Mouse (Mus musculus): ENCODE data around the gene Rorb. TPM values are rescaled to one million over a fixed set of nuclear protein-coding genes. Genes with fewer than 3 reads are reported as not detected.

Rorb gene
- polyA plus RNA-seq, 1 experiment from 2014 or later: 0.05 TPM

- no peak overlapping the region for H3K27ac ChIP-seq (ENCODE audit: low read depth, low read length)
- H3K27me3 ChIP-seq (replicated peaks; ENCODE audit: control insufficient read depth, insufficient read depth, low read length): peaks cover 31% of the 10 kb centered on the region
- ATAC-seq (replicated peaks; ENCODE audit: low FRiP score) (no peak), DNase-seq (ENCODE audit: low spot score) (peak; percentile 43)
- WGBS: 2% methylated on average over 49 of the region's 49 CpGs
- H3K4me1 ChIP-seq (replicated peaks; ENCODE audit: control insufficient read depth, insufficient read depth, low read length): no peaks in the 10 kb centered on the region
- H3K4me3 ChIP-seq (ENCODE audit: low read depth, low read length): peak overlapping the region; percentile 51
- no peaks in the 10 kb centered on the region for H3K9me3 ChIP-seq (ENCODE audit: control insufficient read depth, low read length)
- peak overlapping the region; percentile 86 for H3K4me2 ChIP-seq
- no peaks in the 10 kb centered on the region for H3K36me3 ChIP-seq (ENCODE audit: control insufficient read depth, insufficient read depth, low read length)
- H3K9ac ChIP-seq (ENCODE audit: low read depth, low read length): no peak overlapping the region
These were observed 806 bp downstream of the Rorb start for GRCm38 (mm10) chr19:19110011-19110768.

- 34% methylated on average over 13 of the region's 13 CpGs for WGBS
- H3K4me2 ChIP-seq: no peak overlapping the region
- no peak overlapping the region for H3K27ac ChIP-seq (ENCODE audit: low read depth, low read length)
- H3K9ac ChIP-seq (ENCODE audit: low read depth, low read length): no peak overlapping the region
- no peak for DNase-seq (ENCODE audit: low spot score)
- no peaks in the 10 kb centered on the region for H3K36me3 ChIP-seq (ENCODE audit: control insufficient read depth, insufficient read depth, low read length)
- no peaks in the 10 kb centered on the region for H3K4me1 ChIP-seq (replicated peaks; ENCODE audit: control insufficient read depth, insufficient read depth, low read length)
- ATAC-seq (replicated peaks; ENCODE audit: low FRiP score): no peak
- H3K9me3 ChIP-seq (ENCODE audit: control insufficient read depth, low read length): no peaks in the 10 kb centered on the region
- peaks cover 31% of the 10 kb centered on the region for H3K27me3 ChIP-seq (replicated peaks; ENCODE audit: control insufficient read depth, insufficient read depth, low read length)
- H3K4me3 ChIP-seq (ENCODE audit: low read depth, low read length): no peak overlapping the region
These were observed 2.2 kb downstream of the Rorb start for GRCm38 (mm10) chr19:19108596-19109381.

GRCm38 (mm10) chr19:19104581-19104980, 6.4 kb downstream of the Rorb start:
- peaks cover 22% of the 10 kb centered on the region for H3K27me3 ChIP-seq (replicated peaks; ENCODE audit: control insufficient read depth, insufficient read depth, low read length)
- DNase-seq (ENCODE audit: low spot score) (no peak), ATAC-seq (replicated peaks; ENCODE audit: low FRiP score) (no peak)
- no peak overlapping the region for H3K4me3 ChIP-seq (ENCODE audit: low read depth, low read length)
- H3K9me3 ChIP-seq (ENCODE audit: control insufficient read depth, low read length): no peaks in the 10 kb centered on the region
- no peaks in the 10 kb centered on the region for H3K36me3 ChIP-seq (ENCODE audit: control insufficient read depth, insufficient read depth, low read length)
- no peak overlapping the region for H3K4me2 ChIP-seq
- H3K4me1 ChIP-seq (replicated peaks; ENCODE audit: control insufficient read depth, insufficient read depth, low read length): no peaks in the 10 kb centered on the region
- H3K27ac ChIP-seq (ENCODE audit: low read depth, low read length): no peak overlapping the region
- 85% methylated on average over 2 of the region's 2 CpGs for WGBS
- H3K9ac ChIP-seq (ENCODE audit: low read depth, low read length): no peak overlapping the region

GRCm38 (mm10) chr19:19097149-19097548, 13.8 kb downstream of the Rorb start:
- WGBS: 82% methylated on average over 6 of the region's 6 CpGs
- no peaks in the 10 kb centered on the region for H3K27me3 ChIP-seq (replicated peaks; ENCODE audit: control insufficient read depth, insufficient read depth, low read length)
- H3K4me2 ChIP-seq: no peak overlapping the region
- DNase-seq (ENCODE audit: low spot score) (no peak), ATAC-seq (replicated peaks; ENCODE audit: low FRiP score) (no peak)
- no peak overlapping the region for H3K9ac ChIP-seq (ENCODE audit: low read depth, low read length)
- no peak overlapping the region for H3K27ac ChIP-seq (ENCODE audit: low read depth, low read length)
- no peaks in the 10 kb centered on the region for H3K4me1 ChIP-seq (replicated peaks; ENCODE audit: control insufficient read depth, insufficient read depth, low read length)
- no peaks in the 10 kb centered on the region for H3K9me3 ChIP-seq (ENCODE audit: control insufficient read depth, low read length)
- H3K4me3 ChIP-seq (ENCODE audit: low read depth, low read length): no peak overlapping the region
- H3K36me3 ChIP-seq (ENCODE audit: control insufficient read depth, insufficient read depth, low read length): no peaks in the 10 kb centered on the region

- ATAC-seq (replicated peaks; ENCODE audit: low FRiP score): no peak
- WGBS: 74% methylated on average over 7 of the region's 7 CpGs
- no peaks in the 10 kb centered on the region for H3K4me1 ChIP-seq (replicated peaks; ENCODE audit: control insufficient read depth, insufficient read depth, low read length)
- no peak overlapping the region for H3K4me3 ChIP-seq (ENCODE audit: low read depth, low read length)
- H3K9ac ChIP-seq (ENCODE audit: low read depth, low read length): no peak overlapping the region
- no peak overlapping the region for H3K4me2 ChIP-seq
- H3K27ac ChIP-seq (ENCODE audit: low read depth, low read length): no peak overlapping the region
- H3K27me3 ChIP-seq (replicated peaks; ENCODE audit: control insufficient read depth, insufficient read depth, low read length): no peaks in the 10 kb centered on the region
- DNase-seq (ENCODE audit: low spot score): no peak
- H3K9me3 ChIP-seq (ENCODE audit: control insufficient read depth, low read length): no peaks in the 10 kb centered on the region
- H3K36me3 ChIP-seq (ENCODE audit: control insufficient read depth, insufficient read depth, low read length): no peaks in the 10 kb centered on the region
These were observed 21.6 kb downstream of the Rorb start for GRCm38 (mm10) chr19:19089427-19089826.

GRCm38 (mm10) chr19:19077880-19078279, 33.1 kb downstream of the Rorb start:
- H3K36me3 ChIP-seq (ENCODE audit: control insufficient read depth, insufficient read depth, low read length): no peaks in the 10 kb centered on the region
- DNase-seq (ENCODE audit: low spot score) (no peak), ATAC-seq (replicated peaks; ENCODE audit: low FRiP score) (no peak)
- H3K4me1 ChIP-seq (replicated peaks; ENCODE audit: control insufficient read depth, insufficient read depth, low read length): no peaks in the 10 kb centered on the region
- 72% methylated on average over 8 of the region's 8 CpGs for WGBS
- H3K4me2 ChIP-seq: no peak overlapping the region
- H3K9me3 ChIP-seq (ENCODE audit: control insufficient read depth, low read length): no peaks in the 10 kb centered on the region
- H3K4me3 ChIP-seq (ENCODE audit: low read depth, low read length): no peak overlapping the region
- no peak overlapping the region for H3K27ac ChIP-seq (ENCODE audit: low read depth, low read length)
- H3K9ac ChIP-seq (ENCODE audit: low read depth, low read length): no peak overlapping the region
- no peaks in the 10 kb centered on the region for H3K27me3 ChIP-seq (replicated peaks; ENCODE audit: control insufficient read depth, insufficient read depth, low read length)

GRCm38 (mm10) chr19:19074756-19075155, 36.2 kb downstream of the Rorb start:
- Histone ChIP-seq H3K36me3 (ENCODE audit: control insufficient read depth, insufficient read depth, low read length) (no peaks in the 10 kb centered on the region), H3K27me3 (replicated peaks; ENCODE audit: control insufficient read depth, insufficient read depth, low read length) (no peaks in the 10 kb centered on the region), H3K4me3 (ENCODE audit: low read depth, low read length) (no peak overlapping the region), H3K9ac (ENCODE audit: low read depth, low read length) (no peak overlapping the region), H3K9me3 (ENCODE audit: control insufficient read depth, low read length) (no peaks in the 10 kb centered on the region), H3K4me1 (replicated peaks; ENCODE audit: control insufficient read depth, insufficient read depth, low read length) (no peaks in the 10 kb centered on the region), H3K4me2 (no peak overlapping the region), H3K27ac (ENCODE audit: low read depth, low read length) (no peak overlapping the region)
- no peak for DNase-seq (ENCODE audit: low spot score)
- no peak for ATAC-seq (replicated peaks; ENCODE audit: low FRiP score)
- WGBS: 79% methylated on average over 6 of the region's 6 CpGs

- H3K4me1 ChIP-seq (replicated peaks; ENCODE audit: control insufficient read depth, insufficient read depth, low read length): no peaks in the 10 kb centered on the region
- H3K9ac ChIP-seq (ENCODE audit: low read depth, low read length): no peak overlapping the region
- H3K4me3 ChIP-seq (ENCODE audit: low read depth, low read length): no peak overlapping the region
- WGBS: 67% methylated on average over 10 of the region's 10 CpGs
- H3K9me3 ChIP-seq (ENCODE audit: control insufficient read depth, low read length): no peaks in the 10 kb centered on the region
- no peak for DNase-seq (ENCODE audit: low spot score)
- H3K4me2 ChIP-seq: no peak overlapping the region
- no peaks in the 10 kb centered on the region for H3K36me3 ChIP-seq (ENCODE audit: control insufficient read depth, insufficient read depth, low read length)
- H3K27me3 ChIP-seq (replicated peaks; ENCODE audit: control insufficient read depth, insufficient read depth, low read length): no peaks in the 10 kb centered on the region
- no peak for ATAC-seq (replicated peaks; ENCODE audit: low FRiP score)
- H3K27ac ChIP-seq (ENCODE audit: low read depth, low read length): no peak overlapping the region
These were observed 52.1 kb downstream of the Rorb start for GRCm38 (mm10) chr19:19058710-19059398.
